Mouse (Mus musculus) adrenal gland, postnatal 4 days (tissue): Measurements from ENCODE around the gene Mmrn2. TPM values are rescaled to one million over a fixed set of nuclear protein-coding genes. Genes with fewer than 3 reads are reported as not detected.

Source experiments
- total RNA-seq, 2 experiments: library from RNA; stranded (reverse); gene quantifications; 2 replicates each; pipeline ENCODE4 v1.2.3; 2021

The Mmrn2 gene
- total RNA-seq, 2 experiments from 2014 or later = 26.0 to 28.3 TPM

Other genes starting within 250 kb of the Mmrn2 start
- gene Npy4r, start 223.0 kb upstream of the Mmrn2 start, total RNA-seq = under 1 TPM in 1 of 2 experiments, not detected in 1; 0.20 TPM
- gene Gprin2, start 173.8 kb upstream of the Mmrn2 start, total RNA-seq = 1 to 10 TPM; 3.0 to 3.9 TPM
- gene Syt15, start 155.9 kb upstream of the Mmrn2 start, total RNA-seq = 1 to 10 TPM; 1.1 to 1.3 TPM
- 10 to 100 TPM; 12.6 to 16.0 TPM for gene Shld2, start 65.0 kb upstream of the Mmrn2 start, total RNA-seq
- 100 to 1,000 TPM; 220 to 286 TPM for gene Glud1, start 64.7 kb upstream of the Mmrn2 start, total RNA-seq
- gene Fam25c, start 20.0 kb upstream of the Mmrn2 start, total RNA-seq = not detected
- 10 to 100 TPM; 17.2 to 45.8 TPM for gene Sncg, start 676 bp upstream of the Mmrn2 start, total RNA-seq
- gene Bmpr1a, start 127.9 kb downstream of the Mmrn2 start, total RNA-seq = 10 to 100 TPM; 79.7 to 81.9 TPM
- not detected for gene 9230112D13Rik, start 147.3 kb downstream of the Mmrn2 start, total RNA-seq
- gene Ldb3, start 213.2 kb downstream of the Mmrn2 start, total RNA-seq = 10 to 100 TPM; 14.3 to 37.2 TPM
- not detected for gene Opn4, start 224.7 kb downstream of the Mmrn2 start, total RNA-seq